19 mouse cellular contexts compared by ENCODE assay signal in genomic region chr8:20382146-20382545, GRCm38 (mm10). TPM values are rescaled to one million over a fixed set of nuclear protein-coding genes. Genes with fewer than 3 reads are reported as not detected.
DNase-seq lines count a peak whose midpoint lies in the region; TF ChIP-seq lines count a peak whose summit lies in the region.
"Not testable (repeated sequence)": the region's sequence is repeated elsewhere in the genome, so short reads cannot be mapped to it uniquely, and the experiment has no call there.
"Had no signal": no experiment of that assay in that cellular context is flagged by ENCODE, and none has a peak within 500 bp of the region (broad histone marks: within the 10 kb centered on the region; RNA-seq: fewer than 3 reads in every experiment).

No protein-coding gene starts in this region.

- not testable (repeated sequence) for H3K4me3 ChIP-seq in kidney, adult 2 months (ENCODE audit: insufficient read depth, low read depth, low read length)

- not testable (repeated sequence) for H3K27me3 ChIP-seq in kidney, adult 2 months (replicated peaks; ENCODE audit: control insufficient read depth, insufficient read depth, low read length)

- not testable (repeated sequence) for H3K27ac ChIP-seq in kidney, adult 2 months (ENCODE audit: insufficient read depth, low read depth, low read length)

- TF ChIP-seq CTCF in kidney, adult 2 months (conservative IDR thresholded peaks at IDR 0.05; ENCODE audit: insufficient read depth, insufficient read length, low read depth, low read length): not testable (repeated sequence)

- not testable (repeated sequence) for H3K4me1 ChIP-seq in kidney, adult 2 months (ENCODE audit: control insufficient read depth, insufficient read depth, low read length)

- WGBS in kidney, adult 2 months: 78% methylated on average over 2 of the region's 2 CpGs

- not testable (repeated sequence) for H3K36me3 ChIP-seq in kidney, adult 2 months (ENCODE audit: control insufficient read depth, insufficient read depth, low read length)

- DNase-seq in adrenal gland, postnatal 10 days: peak; percentile 1
- DNase-seq in gastrocnemius, postnatal 25 days: peak; percentile 3
- peak; percentile 3 for DNase-seq in kidney, adult 2 months
- peak; percentile 3 for DNase-seq in layer of hippocampus, adult 11-12 months (ENCODE audit: low spot score)
- DNase-seq in testis, postnatal 14 days (ENCODE audit: low spot score): peak; percentile 2
- DNase-seq in thymus, postnatal 25 days: peak; percentile 1
- DNase-seq in urinary bladder, postnatal 4 days (ENCODE audit: low spot score in 2 of 2): peak; percentile 17 to 57

- TF ChIP-seq POLR2A in kidney, adult 2 months (IDR thresholded peaks at IDR 0.05; ENCODE audit: low read depth, low read length): not testable (repeated sequence)

RNA-seq across cellular contexts. Expression of gene Gm15319, which starts 19.1 kb away (rescaled TPM):
- under 1 TPM in 1 of 2 experiments, not detected in 1; 0.36 TPM for total RNA-seq in adrenal gland, postnatal 10 days (2021)
- total RNA-seq in gastrocnemius, postnatal 25 days (2021): under 1 TPM in 1 of 2 experiments, not detected in 1; 0.24 TPM
- not detected in 2 replicates for polyA plus RNA-seq in kidney, adult 2 months (2012; rRNA removed)
- total RNA-seq: CH12.LX; common myeloid progenitor, adult 5-6 weeks had no signal
- polyA plus RNA-seq: activated CD4-positive, CD25-positive, alpha-beta regulatory T cell, adult 4 months; CD4-positive, CD25-positive, alpha-beta regulatory T cell, adult 4 months; embryonic facial prominence, embryonic 11.5 days; embryonic facial prominence, embryonic 13.5 days; embryonic facial prominence, embryonic 15.5 days; erythroblast, embryonic 14.5 days; forebrain, embryonic 10.5 days; forebrain, embryonic 12.5 days; G1E; Patski had no signal
